Mouse (Mus musculus): ENCODE results near the gene Tmem43. TPM values are rescaled to one million over a fixed set of nuclear protein-coding genes. Genes with fewer than 3 reads are reported as not detected.

Tmem43 gene
- total RNA-seq (2012; rRNA removed) (17.0 and 22.3 TPM in 2 replicates), polyA plus RNA-seq (2012; ENCODE audit: insufficient read depth in 1 of 2, insufficient read length in 2 of 2, low read depth in 1 of 2, low replicate concordance in 2 of 2, missing spikeins in 1 of 2) (10 to 100 TPM in 1 of 2 experiments, not detected in 1; 23.7 TPM)

DNA sequence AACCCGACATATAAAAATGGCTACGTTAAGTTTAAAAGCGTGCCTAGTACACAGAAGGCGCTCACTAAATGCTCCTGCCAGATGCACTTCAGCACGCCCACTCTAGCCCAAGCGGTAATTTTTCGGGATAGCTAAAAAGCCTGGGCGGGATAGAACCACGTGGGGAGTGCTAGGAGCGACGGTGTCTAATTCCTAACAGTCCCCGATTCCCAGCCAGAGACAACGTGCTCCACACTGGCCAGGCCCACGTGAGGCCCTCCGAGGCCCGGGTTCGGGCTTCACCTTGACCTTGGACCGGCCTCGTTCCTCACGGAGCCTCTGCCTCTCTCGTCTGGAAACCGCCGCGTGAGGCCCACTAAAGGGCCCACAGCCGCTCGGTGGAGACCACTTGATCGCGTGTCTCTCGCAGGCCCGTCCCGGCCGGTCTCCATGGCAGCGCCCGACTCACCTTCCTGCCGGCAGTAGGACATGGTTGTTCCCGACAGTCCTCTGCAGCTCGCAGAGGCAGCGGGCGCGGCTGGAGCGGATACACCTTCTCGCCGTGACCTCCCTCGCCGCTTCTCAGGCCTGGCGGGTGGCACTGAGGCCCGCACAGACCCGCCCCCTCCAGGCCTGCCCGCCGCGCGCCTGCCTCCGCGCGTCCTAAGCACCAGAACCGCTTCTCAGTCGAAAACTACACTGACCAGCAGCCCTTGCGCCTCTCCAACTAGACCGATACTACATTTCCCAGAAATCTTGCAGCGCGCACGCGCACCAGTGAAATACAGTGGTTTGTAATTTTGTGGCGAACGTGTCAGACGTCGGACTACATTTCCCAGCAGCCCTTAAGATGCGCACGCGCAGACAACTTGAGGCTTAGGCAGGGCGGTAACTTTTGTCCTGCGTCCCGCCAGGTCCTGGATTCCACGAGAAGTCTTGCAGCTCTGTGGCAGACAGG lies at the start of gene Tmem43, which contains the start of gene Chchd4:
Tmem43 (plus strand) TSS at position 836 of the 937 bp plus-strand sequence.
Chchd4 (minus strand) TSS at position 679 of the 937 bp plus-strand sequence.
- peak; percentile 99 for DNase-seq (ENCODE audit: low read depth, low spot score)
- Histone ChIP-seq H3K27ac (ENCODE audit: control insufficient read depth, low read depth, low read length) (peak within 1 kb of the TSS; percentile 85), H3K4me3 (ENCODE audit: control insufficient read depth in 1 of 2, insufficient read depth in 1 of 2, low read depth in 2 of 2, low read length in 2 of 2) (peak within 1 kb of the TSS; percentile 73 to 94), H3K27me3 (ENCODE audit: control insufficient read depth in 1 of 2, insufficient read depth in 2 of 2, low read length in 2 of 2) (no peaks in the 10 kb centered on the region), H3K9me3 (replicated peaks; ENCODE audit: insufficient read depth, low read length) (no peaks in the 10 kb centered on the region), H3K36me3 (ENCODE audit: control insufficient read depth in 1 of 2, insufficient read depth in 2 of 2, low read length in 2 of 2) (peaks cover 6 to 17% of the 10 kb centered on the region in 2 experiments; a peak in 3 of 4 replicates), H3K9ac (ENCODE audit: control insufficient read depth, low read depth, low read length, poor library complexity, severe bottlenecking) (peak within 1 kb of the TSS; percentile 82), H3K79me2 (ENCODE audit: control insufficient read depth, insufficient read depth, low read length, poor library complexity) (peaks cover 49% of the 10 kb centered on the region), H3K4me1 (ENCODE audit: control insufficient read depth in 1 of 2, insufficient read depth in 2 of 2, low read length in 2 of 2) (peaks cover 0 to 7% of the 10 kb centered on the region in 2 experiments; a peak in 2 of 4 replicates)
- TF ChIP-seq SMC3 (IDR thresholded peaks at IDR 0.05; ENCODE audit: low read depth, low read length) (no peak), CHD2 (IDR thresholded peaks at IDR 0.05; ENCODE audit: low read length) (peak; percentile 61; the same call in 1 of the 2 replicates), HCFC1 (IDR thresholded peaks at IDR 0.05; ENCODE audit: low read depth, low read length) (peak; percentile 99), TCF12 (IDR thresholded peaks at IDR 0.05; ENCODE audit: low read depth, low read length) (peak; percentile 64; the same call in 1 of the 2 replicates), KAT2A (conservative IDR thresholded peaks at IDR 0.05; ENCODE audit: low read depth, low read length) (peak; percentile 100), USF1 (IDR thresholded peaks at IDR 0.05; ENCODE audit: low read depth, low read length) (peak; percentile 51; the same call in 1 of the 2 replicates), POLR2A (IDR thresholded peaks at IDR 0.05; ENCODE audit: control insufficient read depth in 1 of 2, insufficient read depth in 1 of 2, low read depth in 1 of 2, low read length in 2 of 2, poor library complexity in 1 of 2) (peak; percentile 64 to 84), TBP (IDR thresholded peaks at IDR 0.05; ENCODE audit: low read depth, low read length) (peak; percentile 80), MAZ (IDR thresholded peaks at IDR 0.05; ENCODE audit: low read depth, low read length) (no peak), ETS1 (IDR thresholded peaks at IDR 0.05; ENCODE audit: low read depth, low read length) (peak; percentile 33; the same call in 1 of the 2 replicates), MYC (IDR thresholded peaks at IDR 0.05; ENCODE audit: low read depth, low read length) (peak; percentile 82), MXI1 (IDR thresholded peaks at IDR 0.05; ENCODE audit: low read depth, low read length) (peak; percentile 91), E2F4 (IDR thresholded peaks at IDR 0.05; ENCODE audit: borderline replicate concordance, low read depth, low read length) (peak; percentile 90), MYB (IDR thresholded peaks at IDR 0.05; ENCODE audit: low read depth, low read length) (no peak), BHLHE40 (IDR thresholded peaks at IDR 0.05; ENCODE audit: borderline replicate concordance, low read depth, low read length) (no peak), RAD21 (IDR thresholded peaks at IDR 0.05; ENCODE audit: low read depth, low read length) (no peak), ZNF384 (IDR thresholded peaks at IDR 0.05; ENCODE audit: low read depth, low read length) (no peak), NRF1 (IDR thresholded peaks at IDR 0.05; ENCODE audit: insufficient read depth, low read depth, low read length, poor library complexity, severe bottlenecking) (peak; percentile 99; the same call in 1 of the 2 replicates), ELF1 (IDR thresholded peaks at IDR 0.05; ENCODE audit: low read depth, low read length) (peak; percentile 66), TAL1 (IDR thresholded peaks at IDR 0.05; ENCODE audit: low read length) (no peak), MEF2A (IDR thresholded peaks at IDR 0.05; ENCODE audit: extremely low read depth, insufficient replicate concordance, low read depth, low read length, poor library complexity, severe bottlenecking) (no peak), ZKSCAN1 (IDR thresholded peaks at IDR 0.05; ENCODE audit: low read depth, low read length) (no peak), SIN3A (IDR thresholded peaks at IDR 0.05; ENCODE audit: low read length) (peak; percentile 91), POLR2AphosphoS5 (IDR thresholded peaks at IDR 0.05; ENCODE audit: borderline replicate concordance, low read depth, low read length) (no peak; the same call in 1 of the 2 replicates), USF2 (IDR thresholded peaks at IDR 0.05; ENCODE audit: borderline replicate concordance in 1 of 2, insufficient read depth in 1 of 2, low read depth in 1 of 2, low read length in 2 of 2) (no peak), CTCF (IDR thresholded peaks at IDR 0.05 in 2 of 3, conservative IDR thresholded peaks at IDR 0.05 in 1 of 3; ENCODE audit: control insufficient read depth in 1 of 3, insufficient read depth in 1 of 3, low read depth in 2 of 3, low read length in 3 of 3, poor library complexity in 1 of 3, severe bottlenecking in 1 of 3) (no peak), MAFK (IDR thresholded peaks at IDR 0.05; ENCODE audit: borderline replicate concordance, low read depth, low read length) (no peak), CHD1 (IDR thresholded peaks at IDR 0.05; ENCODE audit: low read depth, low read length) (no peak), JUND (IDR thresholded peaks at IDR 0.05; ENCODE audit: low read depth, low read length) (no peak), ZC3H11A (IDR thresholded peaks at IDR 0.05; ENCODE audit: low read depth, low read length) (no peak), GABPA (IDR thresholded peaks at IDR 0.05; ENCODE audit: low read depth, low read length) (no peak; the same call in 1 of the 2 replicates), EP300 (IDR thresholded peaks at IDR 0.05; ENCODE audit: low read depth in 1 of 2, low read length in 2 of 2) (no peak), GATA1 (IDR thresholded peaks at IDR 0.05; ENCODE audit: low read depth, low read length) (no peak), RCOR1 (IDR thresholded peaks at IDR 0.05; ENCODE audit: low read depth, low read length) (no peak)
